Mouse (Mus musculus) retina, embryonic 14.5 days (tissue): ENCODE results near the gene Zfp354b.

Experiments used
- DNase-seq: peaks from one replicate; pipeline ENCODE4 v3.0.0-alpha.2; 2015; ENCODE audit warnings: low spot score

Gene Zfp354b

DNA sequence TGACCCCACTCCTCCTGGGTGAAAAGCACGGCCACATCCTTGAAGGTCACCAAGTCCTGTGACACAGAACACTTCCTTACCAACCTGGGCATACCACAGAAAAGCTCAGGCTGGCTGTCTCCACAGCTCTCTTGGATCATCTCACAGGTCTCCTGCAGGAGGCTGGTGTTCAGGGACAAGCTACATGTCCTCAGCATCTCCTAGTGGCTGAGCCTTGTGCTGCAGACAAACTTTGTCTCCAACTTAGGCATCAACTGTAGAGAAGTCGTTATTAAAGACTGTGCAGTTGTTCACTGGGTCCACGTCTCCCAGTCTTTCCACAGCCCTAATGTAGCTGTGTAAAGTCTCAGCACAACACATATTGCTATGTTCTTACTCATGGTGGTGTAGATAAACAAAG is 47.7 kb downstream of the Zfp354b start:
- DNase-seq, result no peak

DNA sequence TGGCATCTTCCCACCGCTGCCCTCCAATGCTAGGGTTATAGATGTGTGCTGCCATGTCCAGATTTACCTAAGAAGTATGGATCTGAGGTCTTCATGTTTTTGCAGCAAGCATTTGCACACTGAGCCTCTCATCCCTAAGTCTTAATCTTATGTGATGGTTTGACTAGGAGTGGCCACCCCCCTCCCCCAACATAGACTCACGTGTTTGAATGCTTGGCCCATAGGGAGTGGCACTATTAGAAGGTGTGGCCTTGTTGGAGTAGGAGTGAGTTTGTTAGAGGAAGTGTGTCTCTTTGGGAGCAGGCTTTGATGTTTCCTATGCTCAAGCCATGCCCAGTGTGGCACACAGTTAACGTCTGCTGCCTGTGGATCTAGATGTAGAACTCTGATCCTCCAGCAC is 52.8 kb downstream of the Zfp354b start:
- DNase-seq, result no peak
